Mouse (Mus musculus): Measurements from ENCODE around the gene Cyb5rl. TPM values are rescaled to one million over a fixed set of nuclear protein-coding genes. Genes with fewer than 3 reads are reported as not detected.

Cyb5rl gene
- polyA plus RNA-seq, 1 experiment from 2014 or later: 7.7 TPM

GRCm38 (mm10) chr4:107052962-107053553, 13.7 kb upstream of the Cyb5rl start:
- 56% methylated on average over 5 of the region's 5 CpGs for WGBS

GRCm38 (mm10) chr4:107056088-107056487, 10.7 kb upstream of the Cyb5rl start:
- no peak overlapping the region for H3K4me2 ChIP-seq (replicated peaks; ENCODE audit: low read depth, low read length)
- 79% methylated on average over 3 of the region's 3 CpGs for WGBS
- H3K4me3 ChIP-seq (ENCODE audit: low read length): no peak overlapping the region
- peaks cover 56% of the 10 kb centered on the region for H3K36me3 ChIP-seq (ENCODE audit: control insufficient read depth, insufficient read depth, low read length)
- H3K27me3 ChIP-seq (ENCODE audit: control insufficient read depth, insufficient read depth, low read length): no peaks in the 10 kb centered on the region
- no peaks in the 10 kb centered on the region for H3K4me1 ChIP-seq (ENCODE audit: control insufficient read depth, insufficient read depth, low read length)
- 0 out of 2 replicates have a peak overlapping the region, but pooled peaks have one; percentile 11 for H3K27ac ChIP-seq (ENCODE audit: low read depth, low read length)
- no peak for ATAC-seq (ENCODE audit: low FRiP score, low TSS enrichment)
- H3K9ac ChIP-seq (ENCODE audit: low read depth, low read length): no peak overlapping the region
- H3K9me3 ChIP-seq (ENCODE audit: control insufficient read depth, low read length): no peaks in the 10 kb centered on the region

More at GRCm38 (mm10) chr4:107052962-107053553, 13.7 kb upstream of the Cyb5rl start:
- no peak for ATAC-seq (ENCODE audit: low FRiP score, low TSS enrichment)
- Histone ChIP-seq H3K4me3 (ENCODE audit: low read length) (no peak overlapping the region), H3K9ac (ENCODE audit: low read depth, low read length) (no peak overlapping the region), H3K4me1 (ENCODE audit: control insufficient read depth, insufficient read depth, low read length) (no peaks in the 10 kb centered on the region), H3K27ac (ENCODE audit: low read depth, low read length) (no peak overlapping the region), H3K9me3 (ENCODE audit: control insufficient read depth, low read length) (no peaks in the 10 kb centered on the region), H3K36me3 (ENCODE audit: control insufficient read depth, insufficient read depth, low read length) (peaks cover 37% of the 10 kb centered on the region), H3K4me2 (replicated peaks; ENCODE audit: low read depth, low read length) (no peak overlapping the region), H3K27me3 (ENCODE audit: control insufficient read depth, insufficient read depth, low read length) (no peaks in the 10 kb centered on the region)

GRCm38 (mm10) chr4:107058346-107058745, 8.4 kb upstream of the Cyb5rl start:
- no peak overlapping the region for H3K4me2 ChIP-seq (replicated peaks; ENCODE audit: low read depth, low read length)
- no peak overlapping the region for H3K27ac ChIP-seq (ENCODE audit: low read depth, low read length)
- no peak overlapping the region for H3K4me3 ChIP-seq (ENCODE audit: low read length)
- H3K27me3 ChIP-seq (ENCODE audit: control insufficient read depth, insufficient read depth, low read length): no peaks in the 10 kb centered on the region
- no peaks in the 10 kb centered on the region for H3K9me3 ChIP-seq (ENCODE audit: control insufficient read depth, low read length)
- no peaks in the 10 kb centered on the region for H3K4me1 ChIP-seq (ENCODE audit: control insufficient read depth, insufficient read depth, low read length)
- peaks cover 74% of the 10 kb centered on the region for H3K36me3 ChIP-seq (ENCODE audit: control insufficient read depth, insufficient read depth, low read length)
- H3K9ac ChIP-seq (ENCODE audit: low read depth, low read length): no peak overlapping the region
- no peak for ATAC-seq (ENCODE audit: low FRiP score, low TSS enrichment)
- WGBS: 85% methylated on average over 5 of the region's 5 CpGs

- ATAC-seq (ENCODE audit: low FRiP score, low TSS enrichment): no peak
- 80% methylated on average over 6 of the region's 6 CpGs for WGBS
These were observed 8.0 kb upstream of the Cyb5rl start for GRCm38 (mm10) chr4:107058781-107059180.

GRCm38 (mm10) chr4:107061560-107061959, 5.2 kb upstream of the Cyb5rl start:
- Histone ChIP-seq H3K4me2 (replicated peaks; ENCODE audit: low read depth, low read length) (no peak overlapping the region), H3K4me3 (ENCODE audit: low read length) (no peak overlapping the region), H3K4me1 (ENCODE audit: control insufficient read depth, insufficient read depth, low read length) (peaks cover 6% of the 10 kb centered on the region), H3K27me3 (ENCODE audit: control insufficient read depth, insufficient read depth, low read length) (no peaks in the 10 kb centered on the region), H3K27ac (ENCODE audit: low read depth, low read length) (no peak overlapping the region), H3K36me3 (ENCODE audit: control insufficient read depth, insufficient read depth, low read length) (peaks cover 70% of the 10 kb centered on the region), H3K9me3 (ENCODE audit: control insufficient read depth, low read length) (no peaks in the 10 kb centered on the region), H3K9ac (ENCODE audit: low read depth, low read length) (no peak overlapping the region)
- WGBS: 88% methylated on average over 4 of the region's 4 CpGs
- no peak for ATAC-seq (ENCODE audit: low FRiP score, low TSS enrichment)

More at GRCm38 (mm10) chr4:107058781-107059180, 8.0 kb upstream of the Cyb5rl start:
- Histone ChIP-seq H3K4me3 (ENCODE audit: low read length) (no peak overlapping the region), H3K27me3 (ENCODE audit: control insufficient read depth, insufficient read depth, low read length) (no peaks in the 10 kb centered on the region), H3K9me3 (ENCODE audit: control insufficient read depth, low read length) (no peaks in the 10 kb centered on the region), H3K4me1 (ENCODE audit: control insufficient read depth, insufficient read depth, low read length) (no peaks in the 10 kb centered on the region), H3K9ac (ENCODE audit: low read depth, low read length) (no peak overlapping the region), H3K36me3 (ENCODE audit: control insufficient read depth, insufficient read depth, low read length) (peaks cover 78% of the 10 kb centered on the region), H3K4me2 (replicated peaks; ENCODE audit: low read depth, low read length) (no peak overlapping the region), H3K27ac (ENCODE audit: low read depth, low read length) (no peak overlapping the region)

GRCm38 (mm10) chr4:107063214-107063613, 3.6 kb upstream of the Cyb5rl start:
- H3K27ac ChIP-seq (ENCODE audit: low read depth, low read length): no peak overlapping the region
- H3K4me3 ChIP-seq (ENCODE audit: low read length): no peak overlapping the region
- H3K27me3 ChIP-seq (ENCODE audit: control insufficient read depth, insufficient read depth, low read length): no peaks in the 10 kb centered on the region
- H3K9ac ChIP-seq (ENCODE audit: low read depth, low read length): no peak overlapping the region
- 92% methylated on average over 3 of the region's 3 CpGs for WGBS
- no peak overlapping the region for H3K4me2 ChIP-seq (replicated peaks; ENCODE audit: low read depth, low read length)
- H3K36me3 ChIP-seq (ENCODE audit: control insufficient read depth, insufficient read depth, low read length): peaks cover 54% of the 10 kb centered on the region
- no peaks in the 10 kb centered on the region for H3K9me3 ChIP-seq (ENCODE audit: control insufficient read depth, low read length)
- ATAC-seq (ENCODE audit: low FRiP score, low TSS enrichment): no peak
- H3K4me1 ChIP-seq (ENCODE audit: control insufficient read depth, insufficient read depth, low read length): peaks cover 6% of the 10 kb centered on the region

GRCm38 (mm10) chr4:107064394-107065098, 2.2 kb upstream of the Cyb5rl start:
- H3K36me3 ChIP-seq (ENCODE audit: control insufficient read depth, insufficient read depth, low read length): peaks cover 41% of the 10 kb centered on the region
- H3K4me2 ChIP-seq (replicated peaks; ENCODE audit: low read depth, low read length): no peak overlapping the region
- H3K27me3 ChIP-seq (ENCODE audit: control insufficient read depth, insufficient read depth, low read length): no peaks in the 10 kb centered on the region
- H3K9ac ChIP-seq (ENCODE audit: low read depth, low read length): no peak overlapping the region
- no peaks in the 10 kb centered on the region for H3K9me3 ChIP-seq (ENCODE audit: control insufficient read depth, low read length)
- no peak for ATAC-seq (ENCODE audit: low FRiP score, low TSS enrichment)
- no peak overlapping the region for H3K4me3 ChIP-seq (ENCODE audit: low read length)
- WGBS: 87% methylated on average over 5 of the region's 5 CpGs
- peaks cover 6% of the 10 kb centered on the region for H3K4me1 ChIP-seq (ENCODE audit: control insufficient read depth, insufficient read depth, low read length)
- no peak overlapping the region for H3K27ac ChIP-seq (ENCODE audit: low read depth, low read length)

- H3K4me3 ChIP-seq (ENCODE audit: low read length): peak overlapping the region; percentile 95
- H3K9ac ChIP-seq (ENCODE audit: low read depth, low read length): peak overlapping the region; percentile 88
- H3K36me3 ChIP-seq (ENCODE audit: control insufficient read depth, insufficient read depth, low read length): peaks cover 18% of the 10 kb centered on the region
- H3K27me3 ChIP-seq (ENCODE audit: control insufficient read depth, insufficient read depth, low read length): no peaks in the 10 kb centered on the region
- WGBS: 5% methylated on average over 33 of the region's 33 CpGs
- ATAC-seq (ENCODE audit: low FRiP score, low TSS enrichment): peak; percentile 22
- peak overlapping the region; percentile 87 for H3K4me2 ChIP-seq (replicated peaks; ENCODE audit: low read depth, low read length)
- H3K9me3 ChIP-seq (ENCODE audit: control insufficient read depth, low read length): no peaks in the 10 kb centered on the region
- peaks cover 6% of the 10 kb centered on the region for H3K4me1 ChIP-seq (ENCODE audit: control insufficient read depth, insufficient read depth, low read length)
- H3K27ac ChIP-seq (ENCODE audit: low read depth, low read length): no peak overlapping the region
These were observed 508 bp downstream of the Cyb5rl start for GRCm38 (mm10) chr4:107067151-107067840.

DNA sequence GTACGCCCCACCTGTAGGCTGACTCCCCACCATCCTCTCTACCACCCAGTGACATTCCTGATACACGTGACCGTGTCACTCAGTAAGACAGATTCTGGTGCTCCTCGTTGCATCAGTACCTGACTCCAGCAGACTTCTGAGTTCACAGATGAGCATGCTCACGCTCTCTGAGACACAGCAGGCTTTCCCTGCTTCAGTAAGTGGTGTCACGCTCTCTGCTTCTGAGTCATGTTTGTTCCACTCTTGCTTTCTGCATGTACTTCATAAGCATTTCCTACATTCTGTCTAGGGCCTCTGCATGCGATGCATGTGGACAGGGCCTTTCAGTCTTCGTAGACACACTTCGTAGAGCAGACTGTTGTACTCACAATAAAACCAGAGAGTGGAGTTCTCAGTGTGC, 5.6 kb downstream of the Cyb5rl start:
- Histone ChIP-seq H3K27ac (ENCODE audit: low read depth, low read length) (no peak overlapping the region), H3K36me3 (ENCODE audit: control insufficient read depth, insufficient read depth, low read length) (no peaks in the 10 kb centered on the region), H3K27me3 (ENCODE audit: control insufficient read depth, insufficient read depth, low read length) (no peaks in the 10 kb centered on the region), H3K4me2 (replicated peaks; ENCODE audit: low read depth, low read length) (no peak overlapping the region), H3K9ac (ENCODE audit: low read depth, low read length) (no peak overlapping the region), H3K4me3 (ENCODE audit: low read length) (no peak overlapping the region), H3K4me1 (ENCODE audit: control insufficient read depth, insufficient read depth, low read length) (no peaks in the 10 kb centered on the region), H3K9me3 (ENCODE audit: control insufficient read depth, low read length) (no peaks in the 10 kb centered on the region)
- ATAC-seq (ENCODE audit: low FRiP score, low TSS enrichment): no peak
- WGBS: 74% methylated on average over 9 of the region's 9 CpGs
